Mouse (Mus musculus) gonadal fat pad, adult 2 months (tissue): ENCODE measurements at regions not wholly inside any gene's neighbourhood (a gene's known extent, or its start where the extent isn't known, plus 50 kb on each side); places are given as distances from the start of the nearest gene placed in this dataset.

Experiments
- DNase-seq: peaks from one replicate; pipeline ENCODE4 v3.0.0-alpha.2; 2012; ENCODE audit warnings: low read depth

DNA sequence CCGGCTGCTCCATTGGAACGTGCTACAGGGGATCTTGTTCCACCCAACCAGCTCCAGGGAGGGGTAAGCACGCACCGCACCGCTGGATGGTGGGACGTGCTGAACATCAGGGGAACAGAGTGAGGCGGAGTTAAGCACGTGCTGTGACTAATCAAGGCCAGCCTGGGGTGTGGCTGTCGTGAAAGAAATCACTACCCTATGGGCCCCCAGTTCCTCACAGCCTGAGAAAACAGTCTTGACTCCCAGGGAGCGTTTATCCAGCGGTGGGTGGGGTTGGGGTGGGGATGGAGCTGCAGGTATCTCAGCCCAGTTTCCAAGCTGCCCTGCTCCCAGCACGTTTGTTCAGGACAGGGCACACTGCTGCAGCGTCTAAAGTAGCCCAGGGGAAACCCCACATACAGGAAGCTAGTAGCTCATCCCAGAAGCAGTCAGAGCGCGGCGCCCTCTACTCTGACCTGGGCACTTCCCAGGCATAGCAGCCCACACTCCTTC lies 113.4 kb upstream of the Egln3 start:
- no peak for DNase-seq

DNA sequence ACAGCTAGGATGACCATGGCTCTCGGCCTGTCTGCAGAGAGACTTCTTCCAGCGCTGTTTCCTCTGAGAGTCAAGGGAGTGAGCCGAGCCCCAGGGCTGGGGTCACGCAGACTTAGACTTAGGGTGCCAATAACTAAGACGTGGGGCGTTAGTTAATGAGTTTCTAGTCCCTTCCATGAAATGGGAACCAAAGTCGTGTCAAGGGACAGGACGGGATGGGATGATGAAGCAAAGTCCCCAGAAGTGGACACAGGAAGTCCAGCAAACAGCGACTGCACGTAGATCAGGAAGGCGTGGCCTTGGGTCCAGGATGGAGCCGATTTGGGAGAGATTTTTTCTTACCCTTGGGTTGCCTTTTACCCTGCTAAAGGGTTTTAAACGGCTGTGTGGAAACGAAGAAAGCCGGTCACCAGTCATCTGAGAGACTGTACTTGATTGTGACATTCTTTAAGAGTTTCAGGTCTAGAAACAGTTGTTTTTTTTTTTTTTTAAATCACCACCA lies 112.5 kb upstream of the Egln3 start:
- DNase-seq = no peak

- no peak for DNase-seq
These were observed 110.5 kb upstream of the Egln3 start for GRCm38 (mm10) chr12:54314153-54314552.

DNA sequence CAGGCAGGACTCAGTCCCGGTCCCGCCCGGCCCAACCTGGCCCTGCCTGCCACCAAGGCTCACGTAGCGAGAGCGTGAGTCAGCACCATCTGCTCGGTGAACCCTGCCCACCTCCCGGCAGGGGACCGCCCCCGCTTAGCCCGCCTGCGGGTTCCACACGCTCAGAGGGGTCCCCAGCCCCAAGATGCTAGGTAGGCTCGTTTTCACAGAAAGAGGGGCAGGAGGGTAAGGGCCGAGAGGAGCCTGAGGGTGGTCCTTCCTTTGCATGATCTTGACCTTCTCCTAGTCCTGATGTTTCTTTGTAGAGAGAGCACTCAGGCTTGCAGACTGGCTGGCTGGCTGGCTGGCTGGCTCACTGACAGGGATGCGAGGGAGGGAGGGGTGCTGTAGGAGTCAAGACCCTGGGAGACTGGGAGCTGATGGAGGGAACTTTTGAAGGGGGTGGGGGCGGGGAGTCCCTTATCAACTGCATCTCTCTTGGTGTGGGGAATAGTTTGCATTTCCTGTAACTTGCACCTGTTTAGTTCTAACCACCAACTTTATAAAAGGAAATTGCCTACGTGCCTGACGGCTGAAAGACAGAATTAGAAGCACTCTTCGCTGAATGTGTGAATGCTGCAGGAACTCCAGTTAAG lies 109.7 kb upstream of the Egln3 start:
- DNase-seq = no peak

DNA sequence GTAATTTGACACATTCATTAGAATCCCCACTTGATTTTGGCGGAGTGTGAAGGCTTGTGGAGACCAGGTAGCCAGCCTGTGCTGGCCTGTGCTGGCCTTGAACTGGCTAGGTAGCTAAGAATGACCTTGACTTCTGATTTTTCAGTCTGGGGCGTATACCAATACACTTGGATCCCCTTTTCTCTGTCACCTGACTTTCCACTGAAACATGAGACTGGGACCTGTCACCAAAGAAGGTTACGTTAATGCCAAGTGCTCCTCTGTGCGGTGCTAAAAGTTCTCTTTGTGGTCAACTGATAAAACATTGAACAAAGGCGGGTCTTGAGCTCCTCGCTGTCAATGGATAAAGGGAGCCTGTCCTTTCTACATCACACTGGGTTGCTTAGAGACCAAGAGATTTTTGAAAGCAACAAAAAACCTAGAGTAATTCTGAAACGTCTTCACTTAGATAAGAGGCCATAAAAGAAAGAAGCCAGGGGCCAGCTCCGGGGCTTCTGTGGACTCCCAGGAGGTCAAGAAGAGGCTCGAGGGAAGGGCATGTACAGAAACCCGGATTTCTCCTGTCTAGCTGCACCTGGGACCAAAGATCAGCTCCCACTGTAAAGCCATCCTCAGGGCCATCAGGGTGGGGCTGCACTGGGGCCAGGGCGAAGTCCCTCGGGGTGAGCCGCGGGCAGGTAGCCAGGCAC lies 109.0 kb upstream of the Egln3 start:
- DNase-seq = no peak

DNA sequence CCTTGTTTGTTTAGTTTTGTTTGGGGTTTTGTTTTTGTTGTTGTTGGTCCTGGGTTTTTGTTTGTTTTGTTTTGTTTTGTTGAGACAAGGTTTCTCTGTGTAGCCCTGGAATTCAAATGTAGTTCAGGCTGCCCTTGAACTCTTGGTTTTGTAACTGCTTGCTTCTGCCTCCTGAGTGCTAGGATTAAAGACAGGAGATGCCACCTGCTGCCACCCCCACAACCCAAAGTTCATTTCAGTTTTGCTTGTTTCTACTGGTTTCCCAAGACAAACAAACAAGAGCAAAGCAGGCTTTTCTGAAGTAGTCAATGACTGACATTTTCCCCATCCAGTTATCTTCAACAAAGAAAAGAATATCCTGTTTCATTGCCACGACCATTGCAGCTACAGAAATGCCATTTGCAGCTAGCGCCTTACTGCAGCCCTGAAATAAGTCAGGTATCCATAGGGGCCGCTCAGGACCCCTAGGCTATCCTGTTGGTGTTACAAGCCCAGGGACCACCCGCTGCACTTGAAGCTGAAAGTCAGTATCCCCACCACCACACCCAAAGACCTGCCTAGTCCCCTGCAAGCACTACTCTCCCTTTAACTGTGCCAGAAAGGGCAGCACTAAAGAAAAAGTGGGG lies 108.3 kb upstream of the Egln3 start:
- DNase-seq = no peak

GRCm38 (mm10) chr12:54309874-54310273 lies 106.2 kb upstream of the Egln3 start:
- no peak for DNase-seq

- no peak for DNase-seq
These were observed 105.6 kb upstream of the Egln3 start for GRCm38 (mm10) chr12:54309219-54309618.

- DNase-seq = no peak
These were observed 101.5 kb upstream of the Egln3 start for GRCm38 (mm10) chr12:54305135-54305630.

DNA sequence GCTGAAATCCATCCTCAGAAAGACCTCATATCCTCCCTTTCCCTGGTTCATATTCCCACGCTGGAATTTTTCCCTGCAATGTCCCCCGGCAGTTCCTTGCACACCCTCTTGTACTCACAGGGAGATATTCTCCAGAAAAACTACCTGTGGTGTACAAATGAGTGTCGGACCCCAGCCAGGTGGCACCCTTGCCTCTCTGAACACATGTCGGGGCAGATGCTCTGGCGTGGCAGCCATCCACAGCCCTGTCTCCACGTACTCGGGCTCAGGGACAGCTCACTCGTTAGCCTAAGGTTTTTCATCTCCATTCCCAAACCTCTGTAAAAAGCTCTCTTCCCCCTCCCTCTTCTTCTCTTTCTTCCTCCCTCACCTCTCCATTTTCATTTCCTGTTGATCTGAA lies 100.1 kb upstream of the Egln3 start:
- no peak for DNase-seq

DNA sequence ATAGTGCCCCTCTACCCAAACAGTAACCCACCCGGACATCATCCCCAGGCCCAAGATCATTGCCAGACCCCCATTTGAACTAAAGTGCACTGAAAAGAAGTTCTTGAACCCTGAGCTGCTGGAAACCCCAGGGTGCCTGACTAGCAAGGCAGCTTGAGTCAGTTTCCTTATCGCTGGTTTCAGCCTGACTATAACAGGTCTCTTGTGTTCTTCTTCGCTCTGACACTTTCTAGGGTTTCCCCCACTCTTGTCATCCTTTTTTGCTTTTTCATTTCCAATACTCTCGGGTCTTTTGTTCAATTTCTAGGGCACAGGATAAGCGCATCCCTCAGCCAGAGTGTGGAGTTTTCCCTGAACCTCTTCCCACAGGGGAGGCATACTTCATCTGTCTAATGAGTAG lies 95.8 kb upstream of the Egln3 start:
- DNase-seq = no peak

- DNase-seq = no peak
These were observed 89.6 kb upstream of the Egln3 start for GRCm38 (mm10) chr12:54293248-54293647.

GRCm38 (mm10) chr12:54290311-54290710 lies 86.7 kb upstream of the Egln3 start:
- no peak for DNase-seq

GRCm38 (mm10) chr12:54288747-54289146 lies 85.1 kb upstream of the Egln3 start:
- DNase-seq = no peak

GRCm38 (mm10) chr12:54288041-54288502 lies 84.4 kb upstream of the Egln3 start:
- DNase-seq = no peak

GRCm38 (mm10) chr12:54286911-54287819 lies 83.5 kb upstream of the Egln3 start:
- no peak for DNase-seq

DNA sequence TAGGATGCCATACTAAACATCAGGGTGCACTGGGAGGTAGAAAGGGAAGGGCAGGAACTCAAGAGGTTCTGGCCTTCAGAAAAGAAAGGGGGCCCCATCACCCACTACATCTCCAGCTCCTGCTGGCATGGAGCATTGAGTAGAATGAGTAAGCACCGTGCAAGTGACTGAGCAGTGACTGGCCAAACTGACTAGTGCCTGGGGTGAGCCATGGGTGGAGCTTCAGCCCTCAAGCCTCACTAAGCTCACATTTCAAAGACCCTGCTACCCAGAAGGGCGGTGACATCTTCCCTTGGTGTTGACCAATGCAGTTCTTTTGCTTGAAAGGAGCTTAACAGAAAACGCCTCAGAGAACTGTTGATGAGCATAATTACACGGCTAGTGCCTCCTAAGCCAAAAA lies 80.0 kb upstream of the Egln3 start:
- no peak for DNase-seq

- no peak for DNase-seq
These were observed 79.4 kb upstream of the Egln3 start for GRCm38 (mm10) chr12:54283011-54283410.

DNA sequence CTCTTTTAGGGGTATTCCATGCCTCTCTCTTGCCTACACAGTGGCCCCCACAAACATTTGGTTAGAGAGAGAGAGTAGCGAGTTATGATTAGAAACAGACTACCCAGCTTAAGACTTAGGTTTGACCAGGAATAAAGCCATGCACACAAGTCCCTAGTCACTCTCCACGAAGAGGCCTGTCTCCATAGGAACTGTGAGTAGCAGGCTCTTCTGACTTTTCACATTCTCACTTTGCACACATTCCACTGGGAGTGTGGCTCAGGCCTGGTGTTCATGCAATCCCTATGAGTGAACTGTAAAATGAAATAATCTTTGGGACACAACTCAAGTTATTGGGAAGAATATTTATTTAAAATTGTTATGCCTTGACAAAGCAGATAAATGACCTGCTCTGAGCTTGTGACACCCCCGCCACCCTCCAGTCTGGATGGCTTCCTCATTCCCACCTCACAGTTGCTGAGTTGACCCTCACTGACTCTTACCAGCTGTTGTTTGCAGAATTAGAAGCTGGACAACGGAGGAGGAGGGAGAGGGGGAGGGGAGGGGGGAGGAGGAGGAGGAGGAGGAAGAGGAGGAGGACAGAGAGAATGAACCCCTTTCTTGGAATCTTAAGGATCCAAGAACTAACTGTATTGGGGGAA lies 78.7 kb upstream of the Egln3 start:
- DNase-seq = no peak

DNA sequence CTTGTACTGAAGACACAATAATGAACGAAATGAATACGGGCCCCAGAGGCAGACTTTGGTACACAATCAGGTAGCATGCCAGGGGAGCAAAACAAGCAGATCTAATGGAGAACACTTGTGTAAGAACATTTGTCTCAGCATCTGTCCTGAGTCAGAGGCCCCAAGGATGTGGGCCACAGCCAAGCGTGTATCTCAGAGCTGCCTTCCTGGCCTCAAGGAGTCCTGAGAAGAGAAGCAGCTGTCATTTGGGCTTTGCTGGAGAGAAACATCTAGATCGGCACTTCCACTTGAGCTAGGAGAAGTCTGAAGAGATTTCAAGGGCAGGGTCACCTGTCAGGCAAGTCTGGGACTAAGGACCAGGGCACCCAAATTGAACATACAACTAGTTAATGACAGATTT lies 76.8 kb upstream of the Egln3 start:
- no peak for DNase-seq

DNA sequence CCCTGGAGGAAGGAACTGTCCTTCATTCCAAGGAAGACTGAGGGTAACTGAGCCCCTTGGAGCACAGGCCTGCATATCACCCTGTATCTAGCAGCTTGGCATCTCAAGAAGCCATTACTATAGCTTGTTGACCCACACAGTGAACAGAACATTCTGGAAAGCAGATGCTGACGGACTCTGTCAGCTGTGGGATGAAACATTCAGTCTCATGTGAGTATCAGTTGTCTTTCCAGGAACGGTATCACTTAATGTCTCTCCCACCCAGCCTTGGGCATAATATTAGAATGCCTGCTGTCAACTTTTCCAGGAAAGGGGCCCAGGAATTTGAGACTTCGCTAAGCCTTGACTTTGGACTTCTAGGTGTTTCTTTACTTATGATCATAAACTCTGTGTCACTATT lies 76.3 kb upstream of the Egln3 start:
- no peak for DNase-seq
